Comparison of ENCODE assay signal across 1 mouse cellular context in genomic region chr1:134082987-134083516, GRCm38 (mm10).
A peak's percentile ranks its signal among the peaks of the same experiment; 100 is the strongest.
TF ChIP-seq lines count a peak whose summit lies in the region.

No protein-coding gene starts in this region.

TF ChIP-seq in CH12.LX, 34 proteins besides CTCF, POLR2A, EP300 and RAD21 (continued from another document):
- TF ChIP-seq MEF2A (IDR thresholded peaks at IDR 0.05; ENCODE audit: borderline replicate concordance, low read depth, low read length) (peak; percentile 96), IRF4 (IDR thresholded peaks at IDR 0.05; ENCODE audit: low read depth, low read length) (no peak), USF1 (IDR thresholded peaks at IDR 0.05; ENCODE audit: low read depth, low read length) (no peak), RCOR1 (conservative IDR thresholded peaks at IDR 0.05; ENCODE audit: low read depth, low read length) (no peak), ZNF384 (IDR thresholded peaks at IDR 0.05; ENCODE audit: low read depth, low read length) (no peak), KAT2A (IDR thresholded peaks at IDR 0.05; ENCODE audit: insufficient replicate concordance, low read length) (no peak), GABPA (IDR thresholded peaks at IDR 0.05; ENCODE audit: insufficient replicate concordance, low read depth, low read length) (no peak), MAZ (IDR thresholded peaks at IDR 0.05; ENCODE audit: low read depth, low read length) (no peak), JUND (conservative IDR thresholded peaks at IDR 0.05; ENCODE audit: low read depth, low read length) (peak; percentile 53; the same call in 1 of the 2 replicates)
